Mouse (Mus musculus) urinary bladder, postnatal 0 days (tissue): ENCODE data around the gene 4930503B20Rik. TPM values are rescaled to one million over a fixed set of nuclear protein-coding genes. Genes with fewer than 3 reads are reported as not detected.

Source experiments
- polyA plus RNA-seq: library from polyadenylated mRNA; unstranded; fragments of >200 nt; fragmentation: Nextera tagmentation; extraction: Ambion mirVana; gene quantifications from 2 replicates; pipeline ENCODE4 v1.2.1, GENCODE M21; 2015

Gene 4930503B20Rik
- not detected in 2 replicates for polyA plus RNA-seq

GRCm38 (mm10) chr3:146651217-146651616 lies at the start of gene 4930503B20Rik:
Gene 4930503B20Rik (minus strand): TSS chr3:146651317.

DNA sequence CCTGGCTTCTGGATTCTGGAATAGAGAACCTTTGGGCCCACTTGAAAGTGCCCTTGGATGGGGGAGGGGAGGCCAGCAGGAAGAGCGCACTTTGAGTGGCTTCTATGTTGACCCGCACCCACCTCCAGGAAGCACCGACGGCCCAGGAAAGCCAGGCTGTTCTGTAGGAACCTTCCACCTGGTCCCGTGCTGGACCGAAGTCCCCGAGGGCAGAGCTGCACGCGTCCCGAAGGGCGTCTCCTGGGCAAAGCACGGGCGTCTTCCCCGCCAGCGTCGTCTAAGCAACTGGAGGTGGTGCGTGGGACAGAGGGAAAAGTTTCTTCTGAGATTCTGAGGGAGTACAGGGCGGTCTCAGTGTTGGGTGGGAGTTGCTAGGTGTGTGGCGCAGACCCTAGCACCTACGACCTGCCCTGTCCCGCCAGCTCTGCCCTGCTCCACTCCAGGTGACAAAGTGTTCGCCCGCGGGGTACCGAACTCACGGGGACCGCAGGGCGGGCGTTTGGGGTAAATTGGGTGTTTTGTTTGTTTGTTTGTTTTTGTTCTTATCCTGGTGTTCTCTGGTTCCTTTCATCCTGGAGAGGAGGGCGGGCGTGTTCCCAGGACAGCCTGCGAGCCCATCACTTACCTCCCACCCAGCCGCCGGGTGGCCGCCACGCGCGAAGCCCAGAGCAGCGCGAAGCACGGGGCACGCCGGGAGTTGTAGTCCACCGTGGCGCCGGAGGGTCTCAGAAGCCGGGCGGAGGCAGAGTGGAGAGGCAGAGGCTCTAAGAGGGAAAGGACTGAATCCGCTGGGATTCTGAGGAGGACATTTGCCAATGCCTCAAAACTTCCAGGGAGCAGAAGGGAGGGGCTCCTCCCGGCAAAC lies 33.9 kb upstream of the 4930503B20Rik start, which contains the start of gene Samd13:
Gene Samd13, minus strand, starts transcription at position 782 of the 865 bp plus-strand sequence.

DNA sequence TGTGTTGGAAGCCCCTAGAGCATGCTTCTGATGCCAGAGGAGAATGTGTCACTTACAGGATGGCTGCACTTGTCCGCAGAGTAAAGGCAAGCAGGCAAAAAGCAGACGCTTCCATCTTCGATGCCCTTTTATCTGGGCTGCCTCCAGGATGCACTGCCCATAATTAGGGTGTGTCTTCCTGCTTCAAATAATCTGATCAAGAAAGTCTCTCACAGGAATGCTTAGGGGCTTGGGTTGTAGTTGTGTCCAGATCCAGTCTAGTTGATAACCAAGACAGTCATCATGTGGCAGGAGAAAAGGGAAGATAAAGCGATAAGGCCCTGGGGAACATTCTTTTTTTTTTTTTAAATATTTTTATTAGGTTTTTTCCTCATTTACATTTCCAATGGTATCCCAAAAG lies 35.6 kb downstream of the 4930503B20Rik start, which contains the start of gene Dnase2b:
Gene Dnase2b, minus strand, starts transcription at position 101 of the 400 bp plus-strand sequence.

Other genes with a start within 250 kb of the 4930503B20Rik start
- 10.5 and 11.6 TPM in 2 replicates for gene Ssx2ip, start 246.7 kb downstream of the 4930503B20Rik start, polyA plus RNA-seq
- gene Ctbs, start 201.5 kb downstream of the 4930503B20Rik start, polyA plus RNA-seq: 10.2 and 10.6 TPM in 2 replicates
- 2.0 and 2.3 TPM in 2 replicates for gene Spata1, start 151.6 kb downstream of the 4930503B20Rik start, polyA plus RNA-seq
- 751 and 758 TPM in 2 replicates for gene Gng5, start 151.5 kb downstream of the 4930503B20Rik start, polyA plus RNA-seq
- 25.9 and 27.7 TPM in 2 replicates for gene Rpf1, start 129.9 kb downstream of the 4930503B20Rik start, polyA plus RNA-seq
- 0.34 TPM in 1 of 2 replicates, not detected in the other for gene Uox, start 80.9 kb downstream of the 4930503B20Rik start, polyA plus RNA-seq
- not detected in 2 replicates for gene Dnase2b, start 35.7 kb downstream of the 4930503B20Rik start, polyA plus RNA-seq
- 0.14 and 0.25 TPM in 2 replicates for gene Samd13, start 34.3 kb upstream of the 4930503B20Rik start, polyA plus RNA-seq
- gene Prkacb, start 161.7 kb upstream of the 4930503B20Rik start, polyA plus RNA-seq: 71.5 and 84.0 TPM in 2 replicates
- 2.3 and 2.7 TPM in 2 replicates for gene Ttll7, start 201.1 kb upstream of the 4930503B20Rik start, polyA plus RNA-seq